Mouse (Mus musculus) kidney, postnatal 25 days (tissue): ENCODE measurements around the gene Ddx42.
"Not testable (repeated sequence)": the region's sequence is repeated elsewhere in the genome, so short reads cannot be mapped to it uniquely, and the experiment has no call there.

ENCODE experiments used
- DNase-seq, 2 experiments: peaks; one replicate each; pipeline ENCODE4 v3.0.0; 2021; ENCODE audit warnings: mixed read lengths in 2 of 2

Ddx42 gene

DNA sequence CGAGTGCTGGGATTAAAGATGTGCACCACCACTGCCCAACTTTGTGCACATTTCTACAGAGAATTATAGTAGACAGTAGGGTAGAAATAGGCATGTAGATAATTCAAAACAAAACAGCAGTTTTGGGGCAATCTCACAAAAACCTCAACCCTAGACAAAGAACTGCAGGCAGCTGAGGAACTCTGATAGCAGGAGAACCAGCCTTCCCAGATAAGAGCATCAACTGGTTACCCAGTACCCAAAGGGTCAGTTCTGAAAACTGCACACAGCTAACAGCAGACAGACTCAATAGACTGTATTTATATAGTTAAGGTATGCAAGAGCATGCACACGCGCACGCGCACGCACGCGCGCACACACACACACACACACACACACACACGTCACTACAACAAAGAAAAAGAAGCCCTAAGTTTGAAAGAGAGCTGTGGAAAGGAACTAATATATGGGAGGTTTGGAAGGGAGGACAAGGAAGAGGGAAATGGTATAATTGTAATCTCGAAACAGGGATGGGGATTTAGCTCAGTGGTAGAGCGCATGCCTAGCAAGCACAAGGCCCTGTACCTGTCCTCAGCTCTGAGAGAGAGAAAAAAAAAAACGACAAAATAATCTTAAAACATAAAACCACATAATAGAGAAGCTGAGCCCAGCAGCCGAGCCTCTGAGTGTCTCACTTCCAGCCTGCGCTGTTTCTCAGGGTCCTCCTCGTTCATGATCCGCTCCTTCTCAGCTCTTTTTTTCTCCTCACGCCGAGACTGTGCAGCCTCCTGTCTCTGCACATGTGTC, 15.2 kb upstream of the Ddx42 start:
- DNase-seq, result no peak

DNA sequence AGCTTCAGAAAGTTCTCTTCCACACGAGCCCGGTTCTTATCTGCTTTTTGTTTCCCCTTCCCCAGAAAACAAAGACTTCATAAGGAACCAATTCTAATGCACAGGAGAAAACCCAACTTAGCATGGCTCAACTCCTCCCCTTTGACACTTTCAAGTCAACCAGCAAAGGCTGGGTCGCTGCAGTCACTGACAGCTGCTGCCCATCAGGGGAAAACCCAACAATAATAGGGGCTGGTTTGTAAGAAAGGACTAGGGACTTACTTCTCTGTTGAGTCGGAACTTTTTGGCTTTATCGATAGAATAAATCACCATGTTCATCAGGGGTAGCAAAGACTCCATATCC, 14.6 kb upstream of the Ddx42 start, which contains the start of gene Strada:
TSS of gene Strada (minus strand) at position 46 of the 343 bp plus-strand sequence.
- no peak for DNase-seq

DNA sequence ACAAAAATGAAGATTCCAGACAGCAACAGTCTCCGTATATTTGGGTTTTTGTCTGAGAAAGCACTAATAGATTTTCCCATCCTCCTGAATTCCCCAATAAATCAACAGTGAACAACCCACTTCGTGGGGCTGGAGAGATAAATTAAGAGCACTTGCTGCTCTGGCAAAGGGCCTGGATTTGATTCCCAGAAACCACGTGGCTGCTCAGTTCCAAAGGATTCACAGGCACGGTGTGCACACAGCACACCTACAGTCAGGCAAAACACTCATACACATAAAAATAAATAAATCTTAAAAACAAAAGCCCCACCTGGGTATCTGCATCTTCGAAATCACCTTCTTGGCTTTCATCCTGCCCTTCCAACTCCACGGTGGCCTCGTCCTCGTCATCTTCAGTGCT, 4.0 kb upstream of the Ddx42 start:
- DNase-seq, result no peak

DNA sequence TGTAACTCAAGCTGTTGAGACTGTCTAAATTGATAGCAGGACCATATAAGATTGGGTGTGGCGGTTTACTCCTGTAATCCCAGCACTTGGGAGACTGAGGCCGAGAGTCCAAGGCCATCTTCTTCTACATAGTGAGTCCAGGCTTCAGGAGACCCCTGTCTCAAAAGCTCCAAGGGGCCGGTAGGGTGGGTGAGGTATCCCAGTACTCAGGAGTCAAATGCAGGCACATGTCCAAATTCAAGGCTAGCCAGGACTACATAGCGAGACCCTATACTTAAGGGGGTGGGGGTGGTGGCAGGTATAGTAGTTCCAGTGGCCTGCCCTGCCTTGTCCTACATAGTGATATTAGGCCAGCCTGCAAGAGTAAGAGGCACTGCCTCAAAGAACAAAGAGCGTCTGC, 1.9 kb upstream of the Ddx42 start:
- DNase-seq, result no peak

DNA sequence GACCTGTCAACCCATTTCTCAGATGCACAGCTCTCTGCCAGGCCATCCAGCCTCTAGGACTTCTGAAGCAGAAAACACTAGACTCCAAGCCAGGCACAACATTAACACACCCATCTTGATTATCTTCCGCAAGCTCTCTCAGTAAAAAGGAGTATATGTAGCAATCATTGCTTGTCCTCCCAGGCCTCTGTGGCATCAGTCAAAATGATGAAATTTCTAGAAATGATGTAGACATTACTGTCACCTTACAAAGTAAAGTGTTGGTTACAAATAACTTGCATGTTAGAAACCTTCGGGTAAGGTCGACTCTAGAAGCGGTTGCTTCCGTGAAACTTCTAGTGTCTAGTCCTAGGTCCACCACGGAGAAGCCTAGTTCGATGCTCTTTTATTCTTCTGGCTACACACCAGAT, 1.3 kb upstream of the Ddx42 start:
- no peak for DNase-seq

DNA sequence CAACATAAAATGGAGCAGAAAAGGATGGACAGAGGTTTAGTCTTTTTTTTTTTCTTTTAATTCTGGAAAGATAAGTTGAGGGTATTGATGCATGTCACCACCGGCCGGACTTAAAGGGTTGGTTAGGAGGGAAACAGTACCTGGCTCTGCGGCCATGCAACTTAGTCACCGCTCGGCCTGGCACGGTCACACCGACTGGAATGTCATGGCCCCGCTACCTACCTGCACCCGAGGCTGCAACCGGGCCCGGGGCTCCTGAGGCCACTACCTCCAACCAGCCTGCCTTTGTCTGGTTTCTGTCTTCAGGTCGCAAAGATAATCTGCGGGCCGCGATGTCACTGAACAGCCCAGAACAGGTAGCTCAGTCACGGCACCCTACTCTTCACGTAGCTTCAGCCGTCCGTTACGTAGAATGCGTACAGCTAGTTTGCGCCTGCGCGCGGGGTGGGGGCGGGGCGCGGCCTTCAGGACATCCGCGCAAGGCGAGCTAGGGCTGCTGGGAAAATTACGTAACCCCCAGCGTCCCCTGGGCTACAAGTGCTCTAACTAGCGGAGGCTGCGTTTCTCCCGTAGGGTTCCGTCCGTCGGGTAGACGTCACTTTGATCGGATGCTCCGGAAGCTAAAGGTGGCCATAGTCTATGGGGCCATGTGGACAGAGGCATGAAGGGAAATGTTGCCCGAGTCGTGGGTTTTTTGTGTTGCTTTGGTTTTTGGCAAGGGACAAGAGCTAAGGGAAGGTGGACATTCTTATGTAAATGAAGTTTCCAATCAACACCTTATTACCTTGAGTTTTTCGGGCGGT, 598 bp upstream of the Ddx42 start, which contains the start of gene Ccdc47:
TSS of gene Ccdc47 (minus strand) at position 418 of the 803 bp plus-strand sequence.
- peak; percentile 96 to 99 for DNase-seq

DNA sequence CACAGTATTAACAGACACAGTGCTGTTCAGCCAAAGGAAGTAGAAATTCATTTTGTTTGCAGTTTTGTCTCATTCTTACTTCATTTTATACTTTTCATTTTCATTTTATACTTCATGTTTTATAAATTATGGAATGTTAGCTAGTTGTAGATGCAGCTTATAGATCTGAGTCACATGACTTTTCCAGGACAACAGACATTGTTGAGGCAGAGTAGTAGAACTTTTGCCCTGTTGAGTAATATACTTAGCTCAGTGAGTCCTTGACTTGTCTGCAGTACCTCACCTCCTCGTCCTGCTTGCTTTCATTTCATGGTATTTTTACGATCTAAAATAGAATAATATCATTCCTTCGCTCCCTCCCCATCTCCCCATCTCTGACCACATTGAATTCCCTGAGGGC, 3.9 kb downstream of the Ddx42 start:
- DNase-seq, result no peak

DNA sequence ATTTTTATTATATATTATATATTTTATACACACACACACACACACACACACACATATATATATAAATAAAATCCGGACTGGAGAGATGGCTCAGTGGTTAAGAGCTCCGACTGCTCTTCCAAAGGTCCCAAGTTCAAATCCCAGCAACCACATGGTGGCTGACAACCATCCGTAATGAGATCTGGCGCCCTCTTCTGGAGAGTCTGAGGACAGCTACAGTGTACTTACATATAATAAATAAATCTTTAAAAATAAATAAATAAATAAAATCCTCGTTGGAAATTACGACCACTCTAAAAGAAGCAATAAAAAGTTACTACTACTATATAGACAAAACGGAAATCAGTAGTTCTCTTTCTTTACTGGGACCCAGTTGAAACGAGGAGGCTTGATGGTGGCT, 17.3 kb downstream of the Ddx42 start:
- DNase-seq, result not testable (repeated sequence)

DNA sequence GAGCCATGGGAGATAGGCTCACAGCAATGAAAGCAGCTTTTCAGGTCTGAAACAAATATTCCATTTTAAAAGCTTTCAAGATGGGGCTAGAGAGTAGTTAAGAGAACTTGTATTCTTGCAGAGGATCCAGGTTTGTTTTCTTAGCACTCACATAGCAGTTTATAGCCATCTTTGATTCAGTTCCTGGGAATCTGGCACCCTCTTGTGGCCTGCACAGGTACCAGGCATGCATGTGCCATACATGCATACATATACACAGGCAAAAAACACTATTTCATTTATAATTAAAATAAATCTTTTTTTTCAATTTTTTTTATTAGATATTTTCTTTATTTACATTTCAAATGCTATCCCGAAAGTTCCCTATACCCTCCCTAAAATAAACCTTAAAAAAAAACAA, 30.1 kb downstream of the Ddx42 start:
- DNase-seq, result no peak

DNA sequence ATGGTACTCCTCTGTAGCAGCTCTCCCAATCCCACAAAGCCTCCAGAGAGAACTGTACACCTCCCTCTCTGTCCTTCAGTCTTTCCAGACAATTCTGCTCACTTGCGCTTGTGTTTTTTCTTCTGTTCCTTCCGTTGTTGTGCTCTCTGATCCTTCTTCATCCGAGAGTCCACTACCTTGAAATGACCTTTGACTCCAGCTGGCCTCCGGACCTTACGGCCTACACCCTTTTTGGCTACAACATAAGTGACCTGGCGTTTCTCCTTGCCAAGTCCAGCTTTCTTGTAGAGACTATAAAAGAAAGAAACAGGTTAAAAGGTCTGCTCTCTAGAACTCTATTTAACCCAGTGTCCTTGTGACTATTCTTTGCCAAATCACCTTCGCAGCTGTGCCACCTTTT, 32.6 kb downstream of the Ddx42 start:
- DNase-seq, result peak; percentile 39 to 63

DNA sequence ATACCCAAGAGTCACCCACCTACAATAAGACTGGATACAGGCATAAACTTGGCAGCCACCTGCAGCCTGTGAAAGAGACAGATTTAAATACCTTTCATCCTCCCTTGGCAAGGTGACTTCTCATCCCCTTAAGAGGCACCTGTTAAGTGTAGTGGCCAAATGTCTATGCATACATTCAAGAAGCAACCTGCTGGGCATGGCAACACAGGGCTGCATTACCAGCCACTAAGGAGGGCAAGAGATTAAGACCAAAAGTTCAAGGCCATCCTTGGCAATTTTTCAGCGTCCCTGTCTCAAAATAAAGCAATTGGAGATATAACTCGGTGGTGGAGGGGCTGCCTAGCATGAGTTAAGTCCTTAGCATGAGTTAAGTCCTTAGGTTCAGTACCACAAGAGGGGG, 38.0 kb downstream of the Ddx42 start:
- no peak for DNase-seq

DNA sequence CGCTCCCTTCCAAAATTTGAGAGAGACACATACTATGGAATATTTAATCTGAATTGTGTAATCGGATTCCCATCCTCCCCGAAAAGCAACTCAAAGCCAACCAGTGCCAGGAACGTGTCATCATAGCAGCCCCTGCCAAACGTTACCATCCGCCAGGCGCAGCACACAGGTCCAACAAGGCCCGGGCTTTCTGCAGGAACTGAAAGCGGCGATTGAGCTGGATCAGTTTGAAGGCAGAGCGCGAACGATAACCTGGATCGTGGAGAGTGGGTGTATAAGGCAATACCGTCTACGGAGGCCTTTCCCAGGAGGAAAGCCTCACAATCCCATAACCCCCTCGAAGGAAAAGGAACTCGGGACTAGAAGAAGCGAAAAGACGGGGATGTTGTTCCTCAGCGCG, 38.4 kb downstream of the Ddx42 start:
- no peak for DNase-seq

DNA sequence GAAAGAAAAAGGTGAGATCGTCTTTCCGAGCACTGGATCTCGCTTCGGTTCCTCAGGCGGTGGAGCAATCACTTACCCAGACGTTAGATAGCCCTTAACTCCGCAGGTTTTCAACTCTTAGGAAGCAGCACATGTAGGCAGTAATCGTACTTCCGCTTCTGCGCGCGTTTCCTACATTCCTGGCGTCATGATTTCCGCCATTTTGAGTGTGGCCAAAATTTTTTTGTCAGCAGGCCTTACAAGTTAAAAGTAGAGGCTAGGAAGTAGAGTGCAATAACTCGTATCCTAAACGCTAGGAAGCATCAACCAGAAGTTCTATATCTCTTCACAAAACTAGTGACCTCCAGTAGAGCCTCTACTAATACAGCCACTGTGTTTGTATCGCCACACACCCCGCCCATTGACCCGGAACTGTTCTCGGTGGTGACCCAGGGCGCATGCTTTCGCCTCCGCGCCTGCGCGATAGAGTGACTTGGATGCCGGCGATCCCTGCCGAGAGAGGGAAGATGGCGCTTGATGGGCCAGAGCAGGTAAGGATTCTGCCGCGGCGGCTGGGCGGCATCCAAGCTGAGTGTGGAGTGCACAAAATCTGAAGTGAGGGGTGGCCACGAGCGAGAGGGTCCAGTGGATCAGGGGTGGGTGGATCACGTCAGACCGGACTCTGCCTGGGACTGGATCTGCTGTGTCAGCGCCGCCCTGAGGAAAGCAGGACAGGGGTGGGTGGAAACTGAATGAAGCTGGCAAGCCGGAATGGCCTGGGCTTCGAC, 39.1 kb downstream of the Ddx42 start, which contains the start of the genes Ftsj3 and Psmc5:
TSS of gene Ftsj3 (minus strand) at position 395 of the 767 bp plus-strand sequence.
TSS of gene Psmc5 (plus strand) at position 470 of the 767 bp plus-strand sequence.
- DNase-seq, result peak; percentile 98 to 100

DNA sequence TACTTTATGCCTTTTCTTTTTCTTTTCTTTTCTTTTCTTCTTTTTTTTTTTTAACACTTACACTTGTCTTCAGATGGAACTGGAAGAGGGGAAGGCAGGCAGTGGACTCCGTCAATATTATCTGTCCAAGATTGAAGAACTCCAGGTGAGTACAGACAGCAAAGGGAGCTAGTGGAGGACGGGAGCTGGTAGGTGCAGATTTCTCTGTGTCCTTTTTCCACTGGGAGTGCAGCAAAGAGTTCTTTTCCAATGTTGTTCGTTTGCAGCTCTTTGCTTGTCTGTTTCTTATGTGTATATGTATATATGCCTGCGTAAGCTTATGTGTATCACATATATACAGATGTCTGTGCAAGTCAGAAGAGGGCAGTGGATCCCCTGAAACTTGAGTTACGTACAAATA, 40.0 kb downstream of the Ddx42 start:
- peak; percentile 48 to 62 for DNase-seq

DNA sequence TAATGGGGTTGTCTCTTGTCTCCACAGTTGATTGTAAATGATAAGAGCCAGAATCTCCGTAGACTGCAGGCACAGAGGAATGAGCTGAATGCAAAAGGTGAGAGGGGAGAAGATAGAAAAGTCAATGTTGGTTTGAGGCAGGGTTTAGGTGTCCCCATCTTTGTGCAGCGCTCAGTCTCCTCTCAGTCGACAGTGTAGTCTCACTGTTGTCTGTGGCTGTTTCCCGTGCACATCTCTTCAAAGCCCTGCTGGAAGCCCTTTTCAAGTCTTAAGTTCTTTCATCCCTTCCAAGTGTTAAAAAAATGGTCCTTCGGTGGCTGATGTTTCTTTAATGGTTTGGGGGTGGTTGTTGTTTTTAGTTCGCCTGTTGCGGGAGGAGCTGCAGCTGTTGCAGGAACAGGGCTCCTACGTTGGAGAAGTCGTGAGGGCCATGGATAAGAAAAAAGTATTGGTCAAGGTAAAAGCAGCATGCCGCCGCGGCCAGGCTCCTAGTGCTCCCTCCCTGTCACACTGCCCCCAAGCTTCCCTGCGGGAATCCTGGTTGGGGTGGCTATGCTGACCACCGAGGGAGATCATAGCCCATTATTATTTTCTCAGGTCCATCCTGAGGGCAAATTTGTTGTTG, 44.2 kb downstream of the Ddx42 start:
- DNase-seq, result no peak

DNA sequence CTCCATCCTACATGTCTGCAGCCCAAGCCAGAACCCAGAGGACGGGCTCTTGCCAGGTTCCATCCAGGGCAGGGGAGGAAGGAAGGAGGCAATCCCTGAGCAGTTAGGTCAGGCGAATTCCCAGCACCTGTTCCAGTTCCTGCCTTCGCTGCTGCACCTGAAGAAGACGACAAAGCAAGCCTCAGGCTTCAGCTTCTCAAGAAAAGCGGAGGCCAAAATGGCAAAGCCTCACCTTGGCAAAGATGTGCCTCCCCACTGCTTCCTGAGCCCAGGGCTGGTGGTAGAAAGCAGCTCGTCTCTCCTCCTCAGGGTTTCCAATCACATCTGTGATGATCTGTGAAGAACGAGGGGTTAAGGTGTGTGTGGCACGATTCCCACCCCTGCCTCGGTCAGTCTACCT, 47.2 kb downstream of the Ddx42 start:
- DNase-seq, result no peak

DNA sequence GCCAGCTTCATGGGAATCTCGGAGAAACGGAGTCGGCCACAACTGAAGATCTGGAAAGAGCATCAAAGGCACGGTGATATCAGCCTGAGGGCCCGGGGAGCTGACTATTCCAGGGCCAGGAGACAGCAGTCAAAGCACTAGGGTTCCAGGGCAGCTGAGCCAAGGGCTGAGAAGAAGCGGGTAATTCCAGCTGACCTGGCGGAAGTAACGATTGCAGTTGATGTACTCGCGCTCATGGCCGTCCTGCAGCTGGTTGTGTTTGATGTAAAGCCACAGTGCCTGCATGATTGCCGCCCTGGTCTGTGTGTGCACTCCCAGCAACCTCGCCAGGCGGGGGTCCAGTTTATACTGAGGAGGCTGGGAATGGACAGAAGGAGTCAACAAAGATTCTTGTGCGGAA, 48.3 kb downstream of the Ddx42 start:
- peak in 1 of 2 experiments; percentile 36 for DNase-seq

DNA sequence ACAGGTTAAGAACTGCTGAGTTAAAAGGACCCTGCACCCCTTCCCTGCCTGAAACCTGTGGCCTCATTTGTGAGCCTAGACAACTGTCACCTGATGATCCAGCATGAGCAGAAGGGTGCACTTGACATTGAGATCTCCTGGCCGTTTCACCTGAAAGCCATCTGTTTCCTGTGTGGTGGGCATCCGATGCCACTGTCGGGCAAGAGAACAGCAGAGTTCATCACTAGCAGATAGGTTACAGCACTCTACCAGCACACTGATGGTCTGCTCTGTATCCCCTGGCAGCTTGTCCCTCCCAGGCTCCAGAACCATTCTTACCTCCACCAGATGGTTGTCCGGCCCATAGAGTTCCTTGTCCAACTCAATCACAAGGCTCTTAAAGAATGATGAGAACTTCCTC, 48.8 kb downstream of the Ddx42 start:
- no peak for DNase-seq

DNA sequence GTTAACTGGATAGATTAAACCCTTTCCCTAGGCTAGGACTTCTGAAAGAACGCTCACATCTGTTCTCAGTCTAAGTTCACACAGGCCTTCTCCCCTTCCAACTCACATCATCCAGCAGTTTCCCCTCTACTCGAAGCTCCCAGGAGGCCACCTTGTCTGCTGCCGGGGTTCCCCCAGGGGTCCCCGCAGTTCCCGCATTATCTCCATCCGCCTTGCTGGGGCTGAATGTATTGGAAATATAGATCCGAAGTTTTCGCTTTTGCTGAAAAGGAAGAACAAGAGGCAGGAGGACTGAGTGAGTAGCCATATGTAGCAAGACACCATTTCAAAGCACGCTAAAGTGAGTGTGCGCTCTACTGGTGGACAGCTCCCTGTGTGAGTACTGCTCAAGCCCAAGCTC, 49.7 kb downstream of the Ddx42 start:
- DNase-seq, result no peak

DNA sequence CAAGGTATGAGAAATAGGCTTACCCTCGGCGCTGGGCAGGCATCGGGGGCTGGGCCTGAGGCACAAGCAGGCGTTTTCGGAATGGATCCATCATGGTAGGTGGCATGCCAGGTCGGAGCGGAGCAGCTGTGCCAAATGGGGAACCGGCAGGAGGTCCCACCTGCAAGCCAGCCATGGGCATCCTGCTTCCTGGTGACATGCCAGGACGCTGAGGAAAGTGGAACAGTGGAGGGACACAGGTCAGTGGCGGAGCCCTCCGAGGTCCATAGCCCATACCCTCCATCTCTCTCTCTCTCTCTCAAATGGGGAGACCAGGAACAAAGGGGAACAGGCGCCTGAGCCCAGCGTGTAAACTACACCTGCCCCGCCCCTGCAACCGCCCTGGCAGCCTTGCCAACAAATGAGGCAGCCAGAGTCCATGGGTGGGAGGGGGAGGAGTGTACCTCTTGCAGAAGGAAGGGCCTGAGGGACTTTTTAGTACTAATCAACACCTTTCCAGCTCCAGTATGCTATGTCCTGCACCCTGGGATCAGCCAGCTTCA, 50.7 kb downstream of the Ddx42 start:
- peak; percentile 63 to 85 for DNase-seq

DNA sequence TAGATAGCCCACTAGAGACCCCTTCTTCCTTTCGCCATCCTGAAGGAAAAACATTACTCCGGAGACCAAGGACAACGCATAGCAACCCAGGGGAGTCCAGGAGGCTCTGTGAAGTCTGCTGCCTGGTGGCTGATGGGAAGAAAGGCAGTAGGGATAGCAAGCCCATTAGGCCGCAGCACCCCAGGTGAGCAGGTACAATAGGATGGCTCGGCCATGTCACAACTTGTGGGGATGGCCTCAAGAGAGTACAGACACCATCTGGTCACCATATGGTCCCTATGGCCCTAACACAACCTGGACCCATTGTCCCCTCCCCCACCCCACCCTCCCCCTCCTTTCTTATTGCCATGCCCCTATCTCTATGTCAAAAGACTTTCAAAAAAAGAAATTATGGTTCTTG, 51.1 kb downstream of the Ddx42 start:
- no peak for DNase-seq

DNA sequence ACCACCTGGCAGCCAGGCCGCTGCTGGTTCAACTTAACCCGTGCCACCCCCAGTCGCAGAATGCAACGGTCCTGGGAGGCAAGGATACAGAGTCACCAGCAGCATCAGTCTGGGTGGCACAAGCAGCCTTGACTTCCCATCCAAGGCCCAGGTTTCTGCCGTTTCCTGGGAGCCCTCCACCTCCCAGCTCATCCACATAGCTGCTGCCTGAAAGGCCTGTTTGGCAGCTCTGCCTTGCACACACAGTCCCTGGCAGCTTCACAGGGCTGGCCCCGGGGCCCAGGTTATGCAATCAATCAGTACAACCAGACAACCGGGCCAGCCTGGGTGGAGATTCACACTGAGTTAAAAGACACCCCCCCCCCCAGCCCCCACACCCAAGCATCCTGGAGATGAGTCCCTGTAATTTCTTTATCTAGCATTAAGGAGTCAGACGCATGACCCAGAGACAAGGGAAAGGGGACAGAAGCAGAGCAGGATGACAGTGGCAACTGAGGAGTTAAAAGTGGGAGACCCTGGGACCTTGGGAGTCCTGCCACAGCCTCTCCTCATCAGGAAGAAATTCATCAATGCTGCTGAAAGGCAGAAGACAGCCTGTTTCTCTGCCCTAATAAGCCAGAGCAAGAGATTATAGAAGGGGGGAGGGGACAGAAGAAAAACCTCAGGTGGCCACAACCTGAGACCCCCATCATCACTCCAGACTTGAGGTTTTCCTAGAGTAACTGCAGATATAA, 51.8 kb downstream of the Ddx42 start:
- peak; percentile 67 to 90 for DNase-seq
